Mouse (Mus musculus): ENCODE results near the gene Hp1bp3.

Hp1bp3 gene

DNA sequence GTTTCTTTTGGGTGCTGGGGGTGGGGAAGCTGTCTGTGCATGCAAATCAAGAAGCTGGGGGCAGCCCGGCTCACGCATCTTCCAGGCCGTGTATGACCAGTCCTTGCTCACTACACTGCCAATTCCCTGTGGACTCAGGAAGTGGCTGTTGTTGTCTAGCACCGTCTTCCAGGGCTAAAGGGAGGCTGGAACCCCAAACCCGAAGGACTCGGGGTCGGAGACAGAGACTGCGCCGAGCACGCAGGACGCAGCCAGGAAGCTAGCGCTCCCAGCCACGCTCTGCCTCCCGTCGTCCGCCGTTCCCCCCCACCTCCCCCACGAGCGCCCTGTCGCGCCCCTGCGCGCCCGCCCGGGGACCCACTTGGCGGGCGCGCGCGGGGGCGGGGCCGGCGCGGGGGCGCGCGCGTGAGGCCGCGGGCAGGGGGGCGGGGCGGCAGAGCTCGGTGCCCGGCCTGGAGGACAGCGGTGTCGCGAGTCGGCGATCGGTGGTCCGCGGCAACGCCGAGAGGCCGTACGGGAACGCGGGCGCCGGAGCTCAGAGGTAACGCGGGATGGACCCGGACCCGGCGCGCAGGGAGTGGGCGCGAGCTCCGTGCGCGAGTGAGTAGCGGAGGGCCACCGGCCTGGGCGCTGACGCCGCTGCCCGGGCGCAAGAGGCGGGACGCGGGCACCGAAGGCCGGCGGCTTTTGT lies at the start of gene Hp1bp3:
Gene Hp1bp3, plus strand, starts transcription at position 97 of the 691 bp plus-strand sequence.
- in situ Hi-C loops (cut with MboI, MseI), result loop anchor here (10.0 to 25.0 kb wide), 3 partner anchors 362 to 1118 kb away; partner anchors contain the start of gene Cdc42

DNA sequence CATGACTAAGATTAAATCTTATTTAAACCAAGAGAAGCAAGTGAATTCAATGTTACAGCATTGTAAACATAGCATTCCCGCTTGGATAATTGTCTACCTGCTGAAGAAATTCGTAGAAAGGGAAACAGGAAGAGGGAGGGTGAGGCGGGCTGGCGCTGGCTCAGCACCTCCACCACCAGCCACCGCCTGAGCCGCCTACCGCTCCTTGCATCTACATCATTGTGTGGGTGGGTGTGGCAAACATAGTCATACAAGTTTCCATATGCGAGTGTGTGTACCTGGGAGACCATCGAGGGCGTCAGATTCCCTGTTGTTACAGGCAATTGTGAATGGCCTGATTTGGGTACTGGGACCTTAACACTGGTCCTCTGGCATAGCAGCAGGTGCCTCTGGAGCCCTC lies 49.6 kb upstream of the Hp1bp3 start:
- in situ Hi-C loops (cut with MboI, MseI), result no loop called here

DNA sequence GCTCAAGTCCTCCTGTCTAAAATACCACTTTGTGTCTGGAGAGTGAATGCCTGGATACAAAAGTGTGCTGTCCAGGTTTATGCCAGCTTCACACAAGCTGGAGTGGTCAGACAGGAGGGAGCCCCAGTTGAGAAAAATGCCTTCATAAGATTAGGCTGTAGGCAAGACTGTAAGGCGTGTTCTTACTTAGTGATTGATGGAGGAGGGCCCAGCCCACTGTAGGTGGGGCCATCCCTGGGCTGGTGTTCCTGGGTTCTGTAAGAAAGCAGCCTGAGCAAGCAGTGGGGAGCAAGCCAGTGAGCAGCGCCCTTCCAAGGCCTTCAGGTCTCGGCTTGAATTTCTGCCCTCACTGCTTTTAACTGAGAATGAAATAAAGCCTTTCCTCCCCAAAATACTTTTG lies 47.9 kb upstream of the Hp1bp3 start:
- in situ Hi-C loops (cut with MboI, MseI), result no loop called here

DNA sequence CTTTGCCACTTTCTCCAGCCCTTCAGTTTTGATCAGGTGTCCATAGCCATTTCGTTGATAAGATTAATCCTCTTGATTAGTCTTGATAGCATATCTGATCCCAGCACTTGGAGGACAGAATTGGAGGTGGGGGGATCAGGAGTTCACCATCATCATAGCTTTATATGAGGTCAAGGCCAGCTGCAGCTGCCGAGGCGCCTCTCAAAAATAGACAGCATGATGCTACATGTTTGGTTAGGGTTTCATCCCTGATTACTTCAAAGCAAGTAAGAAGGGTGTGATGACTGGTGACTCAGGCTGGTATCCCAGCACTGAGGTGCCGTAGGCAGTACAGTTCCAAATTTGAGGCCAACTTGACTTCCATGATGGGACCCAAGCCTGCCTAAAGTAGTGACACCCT lies 46.7 kb upstream of the Hp1bp3 start:
- in situ Hi-C loops (cut with MboI, MseI), result no loop called here

DNA sequence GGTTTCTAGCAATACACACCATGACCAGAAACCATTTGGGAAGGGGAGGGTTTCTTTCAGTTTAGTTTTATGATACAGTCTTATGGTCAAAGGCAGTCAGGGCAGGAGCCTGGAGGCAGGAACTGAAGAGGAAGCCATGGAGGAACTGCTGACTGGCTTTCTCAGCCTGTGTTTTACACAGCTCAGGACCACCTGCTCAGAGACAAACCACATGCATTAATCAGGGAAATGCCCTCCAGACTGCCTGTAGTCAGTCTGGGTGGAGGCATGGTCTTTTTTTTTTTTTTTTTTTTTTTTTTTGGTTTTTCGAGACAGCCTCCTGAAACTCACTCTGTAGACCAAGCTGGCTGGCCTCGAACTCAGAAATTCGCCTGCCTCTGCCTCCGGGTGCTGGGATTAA lies 43.4 kb upstream of the Hp1bp3 start:
- in situ Hi-C loops (cut with MboI, MseI), result no loop called here

DNA sequence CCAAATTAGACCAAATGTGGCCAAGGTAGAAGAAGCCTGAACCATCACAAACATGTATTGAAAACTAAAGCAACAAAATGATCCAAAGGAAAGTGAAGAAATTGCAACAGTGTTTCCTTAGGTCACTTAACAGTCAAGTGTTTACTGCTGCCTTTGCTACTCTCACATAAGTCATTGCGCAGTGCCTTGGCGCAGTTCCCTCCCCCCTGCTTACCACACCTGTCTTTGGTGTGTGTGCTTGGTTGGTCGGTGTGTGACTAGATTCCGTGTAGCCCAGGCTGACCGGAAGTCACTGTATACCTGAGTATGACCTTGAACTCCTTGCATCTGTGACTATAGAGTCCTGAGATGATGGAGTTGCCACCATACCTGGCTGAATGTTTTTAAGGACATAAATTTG lies 36.7 kb upstream of the Hp1bp3 start:
- in situ Hi-C loops (cut with MboI, MseI), result loop anchor here (5.0 kb wide), 1 partner anchor 87 kb away; no protein-coding TSS in a partner anchor

DNA sequence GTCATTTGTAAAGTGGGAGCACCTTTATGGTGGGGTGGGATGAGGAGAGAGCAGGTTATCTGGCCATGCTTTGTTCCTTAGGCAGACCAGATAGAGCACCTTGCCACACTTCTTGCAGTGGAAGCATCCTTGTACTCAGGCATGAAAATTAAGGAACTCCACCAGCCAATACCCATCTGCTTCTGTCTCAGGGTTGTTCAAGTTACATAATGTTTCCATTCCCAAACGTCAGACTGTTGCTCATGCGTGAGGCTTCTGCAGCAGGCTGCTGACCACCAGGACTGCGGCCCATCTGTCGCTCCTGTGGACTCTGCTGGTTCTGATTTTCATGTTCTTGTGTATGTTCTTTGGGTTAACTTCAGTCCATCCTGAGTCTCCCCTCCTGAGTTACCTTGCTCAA lies 35.4 kb upstream of the Hp1bp3 start:
- in situ Hi-C loops (cut with MboI, MseI), result no loop called here

DNA sequence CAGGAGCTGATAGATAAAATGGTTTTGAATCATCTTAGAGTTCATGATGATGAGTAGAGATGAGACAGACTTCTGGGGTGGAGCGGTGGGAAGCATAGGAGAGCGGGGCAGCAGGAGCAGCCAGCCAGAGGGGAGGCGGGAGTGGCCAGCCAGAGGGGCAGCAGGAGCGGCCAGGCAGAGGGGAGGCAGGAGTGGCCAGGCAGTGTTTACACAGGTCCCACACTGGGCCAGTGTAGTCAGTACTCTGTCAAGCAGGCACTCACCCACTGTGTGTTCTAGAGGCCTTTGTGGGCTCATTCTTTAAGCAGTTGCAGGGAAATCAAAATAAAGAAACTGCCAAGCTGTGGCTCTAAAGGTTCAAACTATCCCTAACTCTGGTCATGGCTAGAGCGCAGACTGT lies 32.0 kb upstream of the Hp1bp3 start:
- in situ Hi-C loops (cut with MboI, MseI), result no loop called here

DNA sequence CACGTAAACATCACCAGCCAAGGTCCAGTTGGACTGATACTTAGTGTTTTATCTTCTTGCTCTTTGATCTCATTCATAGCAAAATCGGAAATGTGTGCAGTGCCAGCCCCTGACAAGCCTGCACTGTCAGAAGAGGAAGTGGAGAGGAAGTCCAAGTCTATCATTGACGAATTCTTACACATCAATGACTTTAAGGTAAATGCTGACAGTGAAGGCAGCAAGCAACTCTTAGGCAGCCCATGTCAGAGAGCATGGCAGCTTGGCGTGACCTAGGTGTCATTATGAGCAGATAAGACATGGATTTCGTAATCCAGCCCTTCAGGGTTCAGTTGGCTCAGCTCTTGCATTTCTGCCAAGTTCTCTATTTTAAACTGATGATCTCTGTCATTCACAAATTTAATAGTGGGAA lies 31.5 kb upstream of the Hp1bp3 start:
- in situ Hi-C loops (cut with MboI, MseI), result no loop called here

DNA sequence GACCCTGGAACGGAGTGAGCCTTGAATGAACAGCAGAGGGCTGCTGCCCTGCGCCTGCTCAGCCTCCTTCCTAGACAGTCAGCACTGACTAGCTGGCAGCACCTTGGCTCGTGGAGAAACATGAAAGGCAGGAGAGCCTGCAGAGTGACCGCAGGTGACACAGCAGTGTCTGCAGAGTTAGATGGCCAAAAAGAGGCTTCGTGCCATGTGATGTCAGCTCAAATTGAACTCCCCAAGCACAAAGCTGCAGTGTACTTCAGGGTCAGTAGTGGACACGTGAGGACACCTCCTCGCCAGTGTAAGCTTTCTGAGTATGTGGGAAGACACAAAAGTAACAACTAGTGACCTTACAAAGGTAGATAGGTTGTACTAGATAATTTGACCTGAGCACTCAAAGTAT lies 30.1 kb upstream of the Hp1bp3 start:
- in situ Hi-C loops (cut with MboI, MseI), result no loop called here

DNA sequence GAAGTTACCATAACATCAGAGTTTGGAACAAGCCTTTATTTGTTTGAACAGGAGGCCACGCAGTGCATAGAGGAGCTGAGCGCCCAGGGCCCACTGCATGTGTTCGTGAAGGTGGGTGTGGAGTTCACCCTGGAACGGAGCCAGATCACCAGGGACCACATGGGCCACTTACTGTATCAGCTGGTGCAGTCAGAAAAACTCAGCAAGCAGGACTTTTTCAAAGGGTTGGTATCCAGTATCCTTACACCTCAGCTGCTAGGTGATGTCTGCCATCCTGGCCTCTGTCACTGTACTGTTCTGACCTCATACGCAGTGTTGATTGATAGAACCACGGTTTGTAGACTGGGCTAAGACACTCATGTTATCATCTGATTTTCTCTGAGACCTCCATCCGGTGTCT lies 28.1 kb upstream of the Hp1bp3 start:
- in situ Hi-C loops (cut with MboI, MseI), result no loop called here

DNA sequence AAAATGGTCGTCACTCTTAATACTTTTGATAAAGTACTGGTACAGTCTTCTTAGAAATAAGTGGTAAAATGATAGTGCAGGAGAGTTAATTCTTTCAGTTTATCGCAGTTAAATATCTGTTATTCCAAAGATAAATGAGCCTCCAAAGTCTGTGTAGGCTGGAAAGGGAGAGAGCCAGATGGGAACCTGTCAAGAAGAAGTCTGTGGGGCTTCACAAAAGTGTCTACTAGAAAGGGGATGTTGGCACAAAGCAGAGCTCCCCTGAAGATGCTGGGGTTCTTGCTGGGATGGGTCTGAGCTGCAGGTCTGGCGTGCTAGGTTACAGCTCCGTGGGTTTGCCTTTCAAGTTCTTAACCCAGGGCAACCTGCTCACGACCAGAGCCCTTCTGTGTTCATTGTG lies 23.5 kb upstream of the Hp1bp3 start:
- in situ Hi-C loops (cut with MboI, MseI), result no loop called here

DNA sequence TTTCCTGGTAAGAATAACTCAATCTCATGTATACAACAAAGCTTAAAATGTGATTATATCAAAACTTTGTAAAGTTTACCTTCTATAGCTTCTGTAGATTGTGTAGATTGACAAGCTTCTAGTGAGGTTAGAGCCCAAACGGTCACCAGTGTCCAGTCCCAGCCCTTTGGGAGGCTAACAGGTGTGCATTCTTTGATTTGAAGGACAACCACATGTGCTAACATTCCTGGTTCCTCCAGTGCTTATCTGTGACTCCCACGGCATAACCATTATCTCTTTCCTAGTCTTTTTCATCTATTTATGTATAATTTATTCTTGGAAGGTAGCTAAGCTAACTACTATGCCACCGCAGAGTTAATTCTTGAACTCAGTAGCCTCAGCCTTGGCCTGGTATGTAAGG lies 15.3 kb upstream of the Hp1bp3 start:
- in situ Hi-C loops (cut with MboI, MseI), result loop anchor here (25.0 kb wide), 1 partner anchor 838 kb away; the partner anchor contains the start of gene Cdc42

DNA sequence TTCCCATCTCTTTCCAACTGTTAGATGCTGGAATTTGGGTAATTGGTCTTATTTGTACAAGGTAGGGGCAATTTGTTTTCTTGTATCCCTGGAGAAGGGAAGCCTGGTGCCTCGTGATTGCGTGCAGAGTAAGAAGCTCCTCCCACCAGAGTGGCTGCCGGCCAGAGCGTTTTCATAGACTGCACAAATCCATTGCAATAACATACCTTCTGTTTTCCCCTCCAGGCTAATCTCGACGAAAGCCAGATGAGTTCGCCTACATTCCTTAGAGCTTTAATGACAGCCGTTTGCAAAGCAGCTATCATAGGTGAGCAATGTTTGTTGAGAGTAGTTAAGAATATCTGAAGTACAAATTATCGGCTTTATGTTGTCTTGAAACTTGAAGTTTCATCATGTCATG lies 14.4 kb upstream of the Hp1bp3 start:
- in situ Hi-C loops (cut with MboI, MseI), result loop anchor here (25.0 kb wide), 1 partner anchor 839 kb away; the partner anchor contains the start of gene Cdc42

DNA sequence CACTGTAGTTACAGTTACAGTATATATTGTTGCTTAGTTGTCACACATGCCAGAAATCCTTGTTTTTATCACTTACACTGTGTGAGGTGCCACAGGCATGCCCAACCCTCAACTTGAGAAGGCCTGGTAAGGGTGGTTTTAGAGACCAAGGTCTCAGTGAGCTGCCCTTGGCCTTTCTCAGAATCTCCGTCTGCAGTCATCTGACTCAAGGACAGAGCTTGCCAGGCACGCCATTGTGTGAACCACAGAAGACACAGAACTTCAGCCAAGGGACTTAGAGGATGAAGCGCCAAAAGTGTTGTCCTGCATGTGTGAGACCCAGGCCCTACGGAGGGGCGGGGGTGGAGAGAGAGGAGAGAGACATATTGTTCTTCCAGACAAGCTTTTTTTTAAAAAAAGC lies 6.0 kb upstream of the Hp1bp3 start:
- in situ Hi-C loops (cut with MboI, MseI), result loop anchor here (10.0 to 25.0 kb wide), 3 partner anchors 355 to 1125 kb away; partner anchors contain the start of gene Cdc42

DNA sequence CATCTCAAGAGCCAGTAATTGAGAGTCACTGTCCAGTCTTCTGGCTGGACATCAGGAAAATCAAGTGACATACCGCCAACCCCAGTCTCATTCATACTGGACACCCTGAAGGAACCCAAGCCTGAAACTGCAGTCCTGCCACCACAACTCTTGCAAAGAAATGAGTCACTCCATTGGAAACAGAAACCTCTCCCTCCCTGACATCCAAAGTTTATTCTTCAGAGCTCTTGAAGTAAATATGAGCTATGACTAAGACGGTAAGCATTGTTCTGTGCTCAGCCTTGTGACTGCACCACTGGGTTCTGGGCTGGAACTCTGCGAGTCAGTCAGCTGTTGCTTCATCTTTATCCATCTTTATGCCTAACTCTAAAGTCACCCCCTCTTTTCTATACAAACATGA lies 2.2 kb upstream of the Hp1bp3 start:
- in situ Hi-C loops (cut with MboI, MseI), result loop anchor here (10.0 to 25.0 kb wide), 3 partner anchors 359 to 1121 kb away; partner anchors contain the start of gene Cdc42

DNA sequence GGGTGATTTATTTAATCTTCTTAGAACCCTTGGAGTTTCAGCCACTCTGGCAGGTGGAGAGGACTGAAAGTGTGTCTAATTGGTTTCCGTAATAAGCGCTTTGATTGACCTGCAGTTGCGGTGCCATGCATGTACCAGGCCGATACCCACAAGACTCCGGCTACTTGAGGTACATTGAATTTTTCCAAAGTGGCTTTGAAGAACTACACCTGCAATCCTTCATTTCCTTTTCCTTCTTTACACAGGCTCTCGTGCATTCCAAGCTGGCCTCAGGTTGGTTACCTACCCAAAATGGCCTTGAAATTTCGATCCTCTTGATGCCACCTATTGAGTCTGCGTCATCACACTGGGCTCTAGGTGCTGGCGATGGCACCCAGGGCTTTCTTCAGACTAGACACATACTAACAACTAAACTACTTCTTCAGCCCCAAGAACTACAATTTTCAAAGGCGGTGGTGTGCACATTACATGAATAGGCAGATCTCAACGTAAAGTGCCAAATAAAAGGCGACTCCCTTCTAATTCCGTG lies 361 bp upstream of the Hp1bp3 start:
- in situ Hi-C loops (cut with MboI, MseI), result loop anchor here (10.0 to 25.0 kb wide), 3 partner anchors 361 to 1119 kb away; partner anchors contain the start of gene Cdc42

DNA sequence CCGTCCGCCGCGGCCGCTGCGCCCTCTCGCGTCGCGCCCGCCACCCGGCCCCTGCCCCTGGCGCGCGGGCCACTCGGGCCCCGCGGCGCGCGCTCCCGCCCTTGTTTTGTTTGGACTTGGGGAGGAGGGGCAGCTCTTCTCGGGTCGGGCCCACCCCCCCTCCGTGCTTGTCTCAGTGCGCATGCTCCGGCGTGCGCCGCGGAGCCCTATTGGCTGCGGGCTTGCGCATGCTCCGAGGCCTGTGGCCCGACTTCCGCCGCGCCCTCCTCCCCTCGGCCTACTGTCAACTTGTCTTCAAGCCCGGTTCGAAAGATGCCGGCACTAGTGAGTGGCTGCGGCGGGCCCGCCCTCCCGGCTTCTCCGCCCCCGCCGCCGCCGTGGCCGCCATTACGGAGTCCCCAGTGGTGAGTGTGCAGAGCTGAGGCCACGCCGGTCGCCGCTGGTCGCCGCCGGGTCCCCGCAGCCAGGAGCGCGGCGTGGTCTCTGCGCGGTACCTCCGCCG lies 846 bp downstream of the Hp1bp3 start:
- in situ Hi-C loops (cut with MboI, MseI), result loop anchor here (10.0 to 25.0 kb wide), 3 partner anchors 362 to 1118 kb away; partner anchors contain the start of gene Cdc42

DNA sequence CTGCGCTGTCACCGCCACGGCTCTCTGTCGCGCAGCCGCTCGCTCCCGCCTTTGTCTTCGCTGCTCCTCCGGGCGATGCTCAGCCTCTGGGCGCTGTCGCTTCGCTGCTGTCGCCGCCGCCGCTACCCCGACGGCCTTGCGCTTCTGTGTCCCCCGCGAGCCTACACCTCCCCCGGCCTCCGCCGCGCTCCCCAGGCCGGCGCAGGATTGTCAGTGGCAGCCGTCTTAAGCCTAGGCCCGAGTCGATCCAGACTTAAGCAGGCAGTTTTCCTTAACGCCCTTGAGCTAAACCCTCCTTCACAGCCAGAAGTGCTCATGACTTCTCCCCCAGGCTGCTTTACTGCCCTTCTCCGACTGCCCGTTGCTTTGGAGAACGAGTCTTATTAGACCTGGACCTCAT lies 1.3 kb downstream of the Hp1bp3 start:
- in situ Hi-C loops (cut with MboI, MseI), result loop anchor here (10.0 to 25.0 kb wide), 3 partner anchors 363 to 1117 kb away; partner anchors contain the start of gene Cdc42

DNA sequence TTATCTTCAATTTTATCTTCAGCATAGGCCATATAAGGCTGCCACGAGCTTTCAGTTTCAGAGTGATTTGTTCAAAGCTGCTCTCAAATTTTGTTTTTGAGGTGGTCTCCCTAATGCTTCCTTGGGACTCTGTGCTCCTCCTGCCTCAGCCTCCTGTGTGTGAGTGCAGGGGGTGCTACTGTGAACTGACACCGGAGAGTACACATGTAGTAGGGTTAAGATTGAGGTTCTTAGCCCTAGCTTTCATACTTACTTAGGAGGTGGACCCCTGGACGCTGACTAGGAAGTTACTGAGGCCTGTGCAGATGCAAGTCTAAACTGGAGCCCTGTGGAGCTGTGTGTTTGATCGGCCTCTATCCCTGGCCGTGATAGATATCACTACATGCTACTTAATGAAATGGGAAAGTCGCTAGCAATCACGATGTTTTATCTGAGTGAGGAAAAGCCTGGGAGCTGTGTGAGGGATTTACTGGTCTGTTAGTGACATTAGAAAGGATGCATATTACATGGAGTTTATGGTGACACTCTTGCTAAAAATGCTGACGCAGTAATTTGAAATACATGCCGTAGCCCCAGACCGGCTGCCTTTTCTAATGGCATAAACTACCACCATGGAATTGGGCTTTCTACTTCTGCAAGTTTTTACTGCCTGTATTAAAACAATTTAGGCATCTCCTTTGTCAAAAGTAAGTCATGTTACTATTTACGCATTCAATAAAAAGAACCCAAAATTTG lies 2.0 kb downstream of the Hp1bp3 start:
- in situ Hi-C loops (cut with MboI, MseI), result loop anchor here (10.0 to 25.0 kb wide), 3 partner anchors 363 to 1117 kb away; partner anchors contain the start of gene Cdc42

DNA sequence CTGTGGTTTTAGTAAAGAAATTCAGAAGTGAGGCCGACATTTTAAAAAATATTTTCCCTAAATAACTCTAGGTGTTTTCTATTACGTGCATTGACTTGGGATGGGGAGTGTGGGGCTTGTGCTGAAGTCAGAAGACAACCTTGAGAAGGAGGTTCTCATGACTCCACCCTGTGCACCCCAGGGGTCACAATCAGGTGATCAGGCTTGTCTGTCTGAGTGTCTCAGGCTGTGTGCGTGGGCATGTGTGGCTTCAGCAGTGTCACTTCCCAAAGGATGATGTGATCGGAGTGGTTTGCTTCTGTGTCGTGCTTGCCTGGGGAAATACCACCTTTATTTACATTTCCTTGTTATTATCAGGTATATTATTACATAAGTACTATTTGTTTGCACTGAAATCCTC lies 3.2 kb downstream of the Hp1bp3 start:
- in situ Hi-C loops (cut with MboI, MseI), result loop anchor here (10.0 to 25.0 kb wide), 3 partner anchors 365 to 1115 kb away; partner anchors contain the start of gene Cdc42

DNA sequence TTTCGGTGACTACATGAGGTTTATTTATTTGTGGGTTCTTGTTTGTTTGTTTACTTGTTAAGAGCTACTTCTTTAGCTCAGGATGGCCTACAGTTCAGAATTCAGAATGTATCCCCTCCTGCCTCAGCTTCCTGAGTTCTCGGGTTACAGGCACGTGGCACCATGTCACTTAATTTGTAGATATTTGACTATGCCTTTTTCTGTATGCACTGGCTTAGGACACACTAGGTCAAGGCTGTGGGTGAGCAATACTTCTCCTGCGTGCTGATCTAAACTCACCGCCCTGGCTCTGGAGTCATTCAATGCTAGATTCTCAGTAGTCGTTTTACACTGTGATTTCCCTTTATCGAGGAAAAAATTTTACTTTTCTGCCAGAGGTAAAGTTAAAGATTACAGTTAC lies 4.7 kb downstream of the Hp1bp3 start:
- in situ Hi-C loops (cut with MboI, MseI), result loop anchor here (25.0 kb wide), 1 partner anchor 858 kb away; the partner anchor contains the start of gene Cdc42

Data from T-helper 2 cell (primary cell).